Mouse (Mus musculus) adrenal gland, postnatal 14 days (tissue): ENCODE measurements around the gene Hook2. TPM values are rescaled to one million over a fixed set of nuclear protein-coding genes. Genes with fewer than 3 reads are reported as not detected.

Source experiments
- DNase-seq: peaks from one replicate; pipeline ENCODE4 v3.0.0; 2021; ENCODE audit warnings: mixed read lengths
- total RNA-seq: library from RNA; stranded (reverse); gene quantifications from 2 replicates; pipeline ENCODE4 v1.2.3, GENCODE M21; 2021

Hook2 gene
- total RNA-seq, 1 experiment from 2014 or later: 6.9 TPM

- no peak for DNase-seq
These were observed 3.0 kb upstream of the Hook2 start for GRCm38 (mm10) chr8:84987388-84987787.

DNA sequence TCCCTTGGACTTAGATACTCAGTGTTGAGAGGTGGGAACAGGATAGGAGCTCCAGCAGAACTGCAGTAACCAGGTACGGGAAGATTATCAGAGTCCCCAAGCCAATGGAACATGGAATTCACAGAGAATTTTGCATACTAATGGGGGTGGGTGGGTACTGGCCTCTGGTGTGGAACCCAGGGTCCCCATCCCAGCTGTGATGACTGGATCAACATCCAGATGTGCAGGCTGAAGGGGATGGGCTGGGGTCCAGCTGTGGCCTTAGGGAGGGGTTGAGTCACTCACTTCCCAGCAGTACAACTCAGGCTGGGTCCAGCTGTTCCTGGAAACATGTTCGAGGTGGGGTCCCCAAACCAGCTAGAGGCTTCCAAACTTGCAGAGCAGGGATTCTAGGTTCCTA is 2.5 kb upstream of the Hook2 start:
- DNase-seq: no peak

GRCm38 (mm10) chr8:84989311-84989731 is 1.1 kb upstream of the Hook2 start:
- DNase-seq: peak; percentile 63

GRCm38 (mm10) chr8:84989810-84990209 is 593 bp upstream of the Hook2 start:
- peak; percentile 96 for DNase-seq

DNA sequence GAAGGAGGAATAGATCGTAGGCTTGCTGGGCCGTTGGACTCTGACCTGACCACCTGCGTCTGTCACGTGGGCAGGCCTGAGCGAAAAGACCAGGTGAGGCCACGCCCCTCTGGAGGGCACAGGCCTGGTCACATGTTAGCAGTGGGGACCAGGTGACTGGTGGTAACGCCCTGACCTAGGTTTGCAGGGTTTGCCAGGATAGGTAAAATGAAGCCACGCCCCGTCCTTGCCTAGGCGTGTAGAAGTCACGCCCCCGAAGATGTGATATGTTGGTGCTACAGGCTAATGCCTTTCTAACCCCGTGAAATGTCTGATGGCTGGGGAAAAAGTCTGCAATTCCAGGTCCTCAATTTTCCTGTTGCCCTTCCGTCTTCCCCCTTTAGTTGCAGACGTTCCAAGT is 433 bp downstream of the Hook2 start:
- DNase-seq: no peak

DNA sequence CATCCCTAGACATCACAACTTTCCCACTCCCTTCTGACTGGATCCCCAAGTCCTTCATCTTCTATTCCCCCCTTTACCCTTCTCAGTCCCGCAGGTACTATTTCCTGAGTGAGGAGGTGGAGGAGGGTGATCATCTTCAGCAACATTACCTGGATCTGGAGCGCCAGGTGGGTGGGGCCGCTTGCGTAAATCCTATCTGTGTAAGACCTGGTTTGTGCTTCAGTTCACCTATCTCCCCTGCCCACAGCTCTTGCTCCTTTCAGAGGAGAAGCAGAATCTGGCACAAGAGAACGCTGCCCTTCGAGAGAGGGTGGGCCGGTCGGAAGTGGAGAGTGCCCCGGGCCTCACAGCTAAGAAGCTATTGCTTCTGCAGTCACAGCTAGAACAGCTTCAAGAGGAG is 4.0 kb downstream of the Hook2 start:
- DNase-seq: no peak

DNA sequence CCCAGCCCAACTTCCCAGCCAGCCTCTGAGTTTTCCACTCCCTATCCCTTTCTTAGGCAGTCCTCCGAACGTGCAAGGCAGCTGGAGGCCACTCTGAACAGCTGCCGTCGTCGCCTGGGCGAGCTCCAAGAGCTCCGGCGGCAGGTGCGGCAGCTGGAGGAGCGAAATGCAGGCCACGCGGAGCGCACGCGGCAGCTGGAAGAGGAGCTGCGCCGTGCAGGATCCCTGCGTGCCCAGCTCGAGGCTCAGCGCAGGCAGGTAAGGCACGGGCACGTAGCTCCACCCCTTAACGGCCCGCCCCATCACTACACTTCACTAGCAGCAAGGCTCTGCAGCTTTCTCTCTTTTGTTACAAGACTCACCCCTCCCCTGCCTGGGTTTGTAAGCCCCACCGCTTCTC is 5.3 kb downstream of the Hook2 start:
- no peak for DNase-seq

- DNase-seq: no peak
These were observed 6.6 kb downstream of the Hook2 start for GRCm38 (mm10) chr8:84996978-84997377.

GRCm38 (mm10) chr8:84997649-84998295 is 7.4 kb downstream of the Hook2 start:
- peak; percentile 94 for DNase-seq

DNA sequence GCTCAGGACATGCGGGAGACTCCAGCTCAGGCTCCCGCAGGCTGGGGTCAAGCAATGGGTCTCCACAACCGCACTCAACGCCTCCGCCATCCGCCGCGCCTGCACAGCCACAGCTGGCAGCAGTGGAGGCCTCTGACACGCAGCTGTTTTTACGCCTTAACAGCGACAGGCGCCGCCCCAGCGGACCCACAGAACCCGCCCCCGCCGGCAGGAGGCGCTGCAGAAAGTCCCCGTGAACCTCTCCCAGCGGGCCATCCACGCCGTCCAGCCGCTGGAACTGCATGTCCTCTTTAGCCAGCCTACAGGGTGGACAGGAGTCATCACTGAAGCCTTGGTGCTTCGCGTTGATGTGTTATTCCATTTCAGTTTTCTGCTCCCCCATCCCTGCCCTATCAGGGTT is 17.3 kb downstream of the Hook2 start:
- DNase-seq: peak; percentile 82

DNA sequence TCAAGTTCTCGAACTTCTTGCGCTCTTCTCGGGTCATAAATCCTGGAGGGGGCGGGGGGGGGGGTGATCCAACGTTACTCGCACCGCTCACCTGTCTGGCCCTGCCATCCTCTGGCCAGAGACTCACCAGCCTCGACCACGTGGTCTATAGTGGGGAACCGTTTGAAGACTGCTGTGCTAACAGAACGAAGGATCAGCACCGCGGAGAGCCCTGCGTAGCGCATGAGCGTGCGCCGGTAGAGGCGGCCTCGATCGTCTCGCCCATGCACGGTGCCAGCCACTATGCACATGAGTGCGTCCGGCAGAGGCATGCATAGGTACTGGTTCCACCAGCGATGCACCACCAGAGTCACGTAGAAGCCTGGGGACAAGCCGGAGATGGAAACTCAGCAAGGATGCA is 20.8 kb downstream of the Hook2 start:
- DNase-seq: no peak

GRCm38 (mm10) chr8:85013230-85013840 is 22.9 kb downstream of the Hook2 start:
- DNase-seq: peak; percentile 83

GRCm38 (mm10) chr8:85014431-85014830 is 24.0 kb downstream of the Hook2 start, which contains the start of gene Best2:
Gene Best2, minus strand, starts transcription at chr8:85014531.
- no peak for DNase-seq

DNA sequence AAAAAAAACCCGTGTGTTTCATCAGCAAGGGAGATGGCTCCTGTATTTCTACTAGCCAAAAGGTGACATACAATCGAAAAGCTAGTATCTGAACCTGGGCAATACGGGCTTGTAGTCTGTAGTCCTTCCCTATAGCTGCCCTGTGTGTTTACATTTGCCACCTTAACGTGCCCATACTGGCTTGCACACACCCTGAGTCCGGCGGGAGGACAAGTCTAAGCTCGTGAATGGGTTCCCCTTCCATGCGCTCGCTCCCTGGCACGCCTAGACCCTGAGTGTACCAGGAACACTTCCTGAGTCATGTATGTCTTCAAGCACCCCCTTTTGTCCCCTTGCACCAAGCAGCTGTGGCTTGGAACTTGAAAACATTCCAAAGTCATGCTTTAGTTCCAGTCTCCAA is 26.3 kb downstream of the Hook2 start:
- no peak for DNase-seq

- no peak for DNase-seq
These were observed 26.8 kb downstream of the Hook2 start for GRCm38 (mm10) chr8:85017209-85017608.

- no peak for DNase-seq
These were observed 31.2 kb downstream of the Hook2 start for GRCm38 (mm10) chr8:85021514-85022055.

GRCm38 (mm10) chr8:85023846-85024245 is 33.4 kb downstream of the Hook2 start:
- DNase-seq: no peak

DNA sequence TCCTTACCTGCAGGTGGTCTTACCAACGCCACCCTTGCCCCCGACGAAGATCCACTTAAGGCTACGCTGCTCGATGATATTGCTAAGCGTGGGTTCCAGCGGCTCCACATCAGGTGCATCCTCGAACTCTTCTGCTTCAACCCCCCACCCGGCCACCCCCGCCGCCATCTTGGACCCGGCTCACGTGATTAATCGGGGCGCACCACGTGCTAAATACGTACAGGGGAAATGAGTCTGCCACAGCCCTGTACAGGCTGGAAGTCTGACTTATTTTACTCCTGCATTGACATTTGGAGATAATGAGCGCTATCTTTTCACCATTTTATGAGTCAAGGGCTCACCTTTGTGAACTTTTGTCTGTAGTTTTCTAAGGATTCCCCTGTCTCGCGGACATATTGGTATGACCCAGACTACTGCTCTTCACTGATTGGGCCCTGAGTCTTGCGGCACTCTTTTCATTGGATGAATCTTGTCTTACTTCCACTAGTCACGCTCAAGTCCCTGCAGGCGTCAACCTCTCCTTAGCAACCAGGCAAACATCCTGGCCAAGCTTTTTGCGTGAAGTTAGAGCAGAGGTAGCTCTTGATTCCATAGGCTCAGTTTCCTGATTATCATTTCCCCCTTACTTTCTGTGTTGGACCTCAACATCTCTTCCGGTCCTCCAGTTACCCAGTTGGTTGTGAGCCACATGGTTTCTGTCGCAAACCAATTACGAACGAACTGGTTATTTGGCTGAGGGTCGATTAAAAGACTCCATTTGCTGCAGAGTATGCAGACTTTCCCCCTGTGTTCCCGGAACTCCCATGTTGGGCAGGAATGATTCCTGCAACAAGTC is 34.9 kb downstream of the Hook2 start, which contains the start of gene Asna1:
Gene Asna1, minus strand, starts transcription at position 184 of the 835 bp plus-strand sequence.
- DNase-seq: peak; percentile 90

GRCm38 (mm10) chr8:85026670-85027515 is 36.5 kb downstream of the Hook2 start, which contains the start of gene Trir:
Gene Trir, plus strand, starts transcription at chr8:85026823.
- DNase-seq: peak; percentile 98

DNA sequence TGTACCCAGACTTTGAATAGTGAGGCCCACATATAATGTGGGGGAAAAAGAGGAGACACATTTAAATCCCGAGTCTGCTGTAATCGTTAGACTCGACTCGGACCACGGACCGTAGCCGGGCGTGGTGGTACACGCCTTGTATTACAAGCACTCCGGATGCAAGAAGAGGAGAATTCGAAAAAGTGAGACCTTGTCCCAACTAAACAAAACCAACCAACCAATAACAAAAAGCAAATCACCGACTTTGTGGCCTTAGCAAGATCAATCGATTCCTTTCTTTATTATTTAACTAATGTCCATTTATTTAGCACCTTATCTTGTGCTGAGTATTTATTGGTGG is 37.1 kb downstream of the Hook2 start:
- DNase-seq: no peak

- DNase-seq: no peak
These were observed 37.5 kb downstream of the Hook2 start for GRCm38 (mm10) chr8:85027922-85028321.

GRCm38 (mm10) chr8:85029271-85029670 is 38.9 kb downstream of the Hook2 start:
- DNase-seq: no peak
